Comparison of ENCODE assay signal across 25 mouse cellular contexts in the genomic region with DNA sequence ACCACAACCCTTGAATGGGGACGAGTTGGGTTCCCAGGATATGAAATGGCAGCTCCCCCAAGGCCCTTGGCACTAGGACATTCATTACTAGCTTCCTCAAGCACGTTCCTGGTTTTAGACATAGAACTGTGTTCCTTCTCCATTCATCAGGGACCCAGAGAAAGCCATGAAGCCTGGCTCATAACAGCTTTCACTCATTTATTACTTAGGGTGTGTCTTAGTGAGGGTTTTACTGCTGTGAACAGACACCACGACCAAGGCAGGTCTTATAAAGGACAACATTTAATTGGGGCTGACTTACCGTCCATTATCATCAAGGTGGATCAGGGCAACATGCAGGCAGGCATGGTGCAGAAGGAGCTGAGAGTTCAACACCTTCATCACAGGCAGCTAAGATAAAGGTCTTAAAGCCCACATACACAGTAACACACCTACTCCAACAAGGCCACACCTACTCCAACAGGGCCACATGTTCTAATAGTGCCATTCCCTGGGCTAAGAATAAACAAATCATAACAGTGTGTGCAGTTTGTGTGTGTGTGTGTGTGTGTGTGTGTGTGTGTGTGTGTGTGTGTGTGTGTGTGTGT.
"Had no signal": no experiment of that assay in that cellular context is flagged by ENCODE, and none has a peak within 500 bp of the region (broad histone marks: within the 10 kb centered on the region; RNA-seq: fewer than 3 reads in every experiment).

No protein-coding gene starts in this region.

- H3K27me3 ChIP-seq: heart, embryonic 12.5 days; hindbrain, embryonic 12.5 days; limb, embryonic 12.5 days; liver, embryonic 13.5 days had no signal

- H3K4me1 ChIP-seq: heart, embryonic 10.5 days; heart, embryonic 12.5 days; hindbrain, embryonic 10.5 days; hindbrain, embryonic 12.5 days; limb, embryonic 10.5 days; limb, embryonic 12.5 days; liver, embryonic 13.5 days had no signal

- H3K9me3 ChIP-seq: heart, embryonic 10.5 days; heart, embryonic 12.5 days; hindbrain, embryonic 10.5 days; hindbrain, embryonic 12.5 days; limb, embryonic 10.5 days; limb, embryonic 12.5 days; liver, embryonic 13.5 days had no signal

- H3K36me3 ChIP-seq: heart, embryonic 10.5 days; heart, embryonic 12.5 days; hindbrain, embryonic 10.5 days; hindbrain, embryonic 12.5 days; limb, embryonic 10.5 days; limb, embryonic 12.5 days; liver, embryonic 13.5 days had no signal

- DNase-seq: gastrocnemius, adult 2 months; gastrocnemius, postnatal 10 days; gastrocnemius, postnatal 25 days; heart, adult 2 months; heart, postnatal 10 days; heart, postnatal 4 days; kidney, adult 18-20 months; kidney, adult 8-10 months; kidney, postnatal 14 days; kidney, postnatal 36 days; layer of hippocampus, adult 9-11 months; layer of hippocampus, postnatal 36 days; liver; liver, embryonic 13.5 days had no signal

- H3K27ac ChIP-seq: gastrocnemius, adult 2 months; heart, adult 2 months; heart, embryonic 10.5 days; hindbrain, embryonic 10.5 days; hindbrain, embryonic 12.5 days; hindbrain, embryonic 14.5 days; kidney, postnatal 0 days; limb, embryonic 10.5 days; limb, embryonic 12.5 days; liver, embryonic 13.5 days had no signal

- ATAC-seq: hindbrain, embryonic 16.5 days; inflammation-experienced regulatory T-cells, adult 6 months had no signal

- H3K4me2 ChIP-seq: heart, embryonic 12.5 days; hindbrain, embryonic 12.5 days; hindbrain, embryonic 14.5 days; limb, embryonic 12.5 days; liver, embryonic 11.5 days; liver, embryonic 13.5 days had no signal

- H3K4me3 ChIP-seq: gastrocnemius, adult 2 months; heart, adult 2 months; heart, embryonic 10.5 days; heart, embryonic 12.5 days; hindbrain, embryonic 10.5 days; hindbrain, embryonic 12.5 days; limb, embryonic 10.5 days; limb, embryonic 12.5 days; liver, embryonic 13.5 days had no signal

- H3K9ac ChIP-seq: heart, embryonic 12.5 days; hindbrain, embryonic 12.5 days; hindbrain, embryonic 14.5 days; limb, embryonic 12.5 days; liver, embryonic 13.5 days had no signal
